Mouse (Mus musculus): ENCODE results near the gene Cbr4. TPM values are rescaled to one million over a fixed set of nuclear protein-coding genes. Genes with fewer than 3 reads are reported as not detected.

Gene Cbr4
- 31.9 and 40.2 TPM in 2 replicates for total RNA-seq (2017)

- ATAC-seq (replicated peaks in 1 of 2; ENCODE audit: insufficient read depth in 1 of 2, low FRiP score in 2 of 2, low TSS enrichment in 1 of 2, low read depth in 1 of 2, poor library complexity in 2 of 2, severe bottlenecking in 2 of 2) = peak; percentile 99
Observed at GRCm38 (mm10) chr8:61487597-61488156, at the start of gene Cbr4. Gene Cbr4, plus strand, starts transcription at chr8:61487734.

- no peak for ATAC-seq (replicated peaks in 1 of 2; ENCODE audit: insufficient read depth in 1 of 2, low FRiP score in 2 of 2, low TSS enrichment in 1 of 2, low read depth in 1 of 2, poor library complexity in 2 of 2, severe bottlenecking in 2 of 2)
Observed at GRCm38 (mm10) chr8:61442988-61443387, 44.5 kb upstream of the Cbr4 start.

- ATAC-seq (replicated peaks in 1 of 2; ENCODE audit: insufficient read depth in 1 of 2, low FRiP score in 2 of 2, low TSS enrichment in 1 of 2, low read depth in 1 of 2, poor library complexity in 2 of 2, severe bottlenecking in 2 of 2) = no peak
Observed at GRCm38 (mm10) chr8:61444358-61444757, 43.2 kb upstream of the Cbr4 start.

- no peak for ATAC-seq (replicated peaks in 1 of 2; ENCODE audit: insufficient read depth in 1 of 2, low FRiP score in 2 of 2, low TSS enrichment in 1 of 2, low read depth in 1 of 2, poor library complexity in 2 of 2, severe bottlenecking in 2 of 2)
Observed at GRCm38 (mm10) chr8:61446329-61446728, 41.2 kb upstream of the Cbr4 start.

GRCm38 (mm10) chr8:61448100-61448499, 39.4 kb upstream of the Cbr4 start:
- no peak for ATAC-seq (replicated peaks in 1 of 2; ENCODE audit: insufficient read depth in 1 of 2, low FRiP score in 2 of 2, low TSS enrichment in 1 of 2, low read depth in 1 of 2, poor library complexity in 2 of 2, severe bottlenecking in 2 of 2)

- ATAC-seq (replicated peaks in 1 of 2; ENCODE audit: insufficient read depth in 1 of 2, low FRiP score in 2 of 2, low TSS enrichment in 1 of 2, low read depth in 1 of 2, poor library complexity in 2 of 2, severe bottlenecking in 2 of 2) = no peak
Observed at GRCm38 (mm10) chr8:61448881-61449280, 38.7 kb upstream of the Cbr4 start.

GRCm38 (mm10) chr8:61450916-61451575, 36.5 kb upstream of the Cbr4 start:
- ATAC-seq (replicated peaks in 1 of 2; ENCODE audit: insufficient read depth in 1 of 2, low FRiP score in 2 of 2, low TSS enrichment in 1 of 2, low read depth in 1 of 2, poor library complexity in 2 of 2, severe bottlenecking in 2 of 2) = peak; percentile 85 to 96

GRCm38 (mm10) chr8:61451721-61452337, 35.7 kb upstream of the Cbr4 start:
- ATAC-seq (replicated peaks in 1 of 2; ENCODE audit: insufficient read depth in 1 of 2, low FRiP score in 2 of 2, low TSS enrichment in 1 of 2, low read depth in 1 of 2, poor library complexity in 2 of 2, severe bottlenecking in 2 of 2) = no peak

GRCm38 (mm10) chr8:61459763-61460162, 27.8 kb upstream of the Cbr4 start:
- ATAC-seq (replicated peaks in 1 of 2; ENCODE audit: insufficient read depth in 1 of 2, low FRiP score in 2 of 2, low TSS enrichment in 1 of 2, low read depth in 1 of 2, poor library complexity in 2 of 2, severe bottlenecking in 2 of 2) = no peak

GRCm38 (mm10) chr8:61462221-61462620, 25.3 kb upstream of the Cbr4 start:
- ATAC-seq (replicated peaks in 1 of 2; ENCODE audit: insufficient read depth in 1 of 2, low FRiP score in 2 of 2, low TSS enrichment in 1 of 2, low read depth in 1 of 2, poor library complexity in 2 of 2, severe bottlenecking in 2 of 2) = no peak

GRCm38 (mm10) chr8:61464393-61464792, 23.1 kb upstream of the Cbr4 start:
- ATAC-seq (replicated peaks in 1 of 2; ENCODE audit: insufficient read depth in 1 of 2, low FRiP score in 2 of 2, low TSS enrichment in 1 of 2, low read depth in 1 of 2, poor library complexity in 2 of 2, severe bottlenecking in 2 of 2) = no peak

GRCm38 (mm10) chr8:61466696-61467552, 20.6 kb upstream of the Cbr4 start:
- ATAC-seq (replicated peaks in 1 of 2; ENCODE audit: insufficient read depth in 1 of 2, low FRiP score in 2 of 2, low TSS enrichment in 1 of 2, low read depth in 1 of 2, poor library complexity in 2 of 2, severe bottlenecking in 2 of 2) = no peak

- no peak for ATAC-seq (replicated peaks in 1 of 2; ENCODE audit: insufficient read depth in 1 of 2, low FRiP score in 2 of 2, low TSS enrichment in 1 of 2, low read depth in 1 of 2, poor library complexity in 2 of 2, severe bottlenecking in 2 of 2)
Observed at GRCm38 (mm10) chr8:61467553-61467815, 20.1 kb upstream of the Cbr4 start.

- no peak for ATAC-seq (replicated peaks in 1 of 2; ENCODE audit: insufficient read depth in 1 of 2, low FRiP score in 2 of 2, low TSS enrichment in 1 of 2, low read depth in 1 of 2, poor library complexity in 2 of 2, severe bottlenecking in 2 of 2)
Observed at GRCm38 (mm10) chr8:61470213-61470612, 17.3 kb upstream of the Cbr4 start.

GRCm38 (mm10) chr8:61475251-61475673, 12.3 kb upstream of the Cbr4 start:
- no peak for ATAC-seq (replicated peaks in 1 of 2; ENCODE audit: insufficient read depth in 1 of 2, low FRiP score in 2 of 2, low TSS enrichment in 1 of 2, low read depth in 1 of 2, poor library complexity in 2 of 2, severe bottlenecking in 2 of 2)

GRCm38 (mm10) chr8:61476160-61476559, 11.4 kb upstream of the Cbr4 start:
- ATAC-seq (replicated peaks in 1 of 2; ENCODE audit: insufficient read depth in 1 of 2, low FRiP score in 2 of 2, low TSS enrichment in 1 of 2, low read depth in 1 of 2, poor library complexity in 2 of 2, severe bottlenecking in 2 of 2) = no peak

GRCm38 (mm10) chr8:61478150-61478549, 9.4 kb upstream of the Cbr4 start:
- no peak for ATAC-seq (replicated peaks in 1 of 2; ENCODE audit: insufficient read depth in 1 of 2, low FRiP score in 2 of 2, low TSS enrichment in 1 of 2, low read depth in 1 of 2, poor library complexity in 2 of 2, severe bottlenecking in 2 of 2)

- no peak for ATAC-seq (replicated peaks in 1 of 2; ENCODE audit: insufficient read depth in 1 of 2, low FRiP score in 2 of 2, low TSS enrichment in 1 of 2, low read depth in 1 of 2, poor library complexity in 2 of 2, severe bottlenecking in 2 of 2)
Observed at GRCm38 (mm10) chr8:61478793-61479192, 8.7 kb upstream of the Cbr4 start.
